Mouse (Mus musculus): ENCODE measurements around the gene Myo16. TPM values are rescaled to one million over a fixed set of nuclear protein-coding genes. Genes with fewer than 3 reads are reported as not detected.

The Myo16 gene
- polyA plus RNA-seq, 1 experiment from 2014 or later = 0.01 TPM

DNA sequence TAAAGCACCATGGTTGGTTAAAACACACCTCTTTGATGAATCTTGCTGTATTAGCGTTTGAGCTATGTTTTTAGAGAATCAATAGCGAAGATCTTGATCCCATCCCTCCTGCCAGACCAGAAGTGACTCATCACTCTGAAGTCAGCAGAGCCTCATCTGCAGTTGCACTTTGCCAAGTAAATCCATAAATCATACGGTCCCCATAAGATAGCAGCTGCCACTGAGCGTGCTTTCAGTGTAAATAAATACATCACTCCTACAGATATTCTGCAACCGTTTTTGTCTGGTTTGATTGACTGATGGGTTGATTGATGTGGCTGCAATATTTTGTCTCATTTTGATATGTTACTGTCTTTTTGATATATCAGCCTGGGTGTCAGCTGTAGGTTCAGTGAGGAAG lies 457.9 kb downstream of the Myo16 start:
- ATAC-seq = no peak
- Histone ChIP-seq H3K4me1 (ENCODE audit: insufficient read depth) (no peaks in the 10 kb centered on the region), H3K36me3 (replicated peaks; ENCODE audit: insufficient read depth, low read length) (no peaks in the 10 kb centered on the region), H3K4me3 (ENCODE audit: low read depth, low read length) (no peak overlapping the region), H3K27ac (ENCODE audit: low read depth) (no peak overlapping the region), H3K27me3 (ENCODE audit: insufficient read depth, low read length) (no peaks in the 10 kb centered on the region), H3K9ac (replicated peaks) (no peak overlapping the region), H3K4me2 (ENCODE audit: low read depth, low read length) (no peak overlapping the region), H3K9me3 (ENCODE audit: low read length) (no peaks in the 10 kb centered on the region)
- TF ChIP-seq CTCF (IDR thresholded peaks at IDR 0.05; ENCODE audit: low read depth) (no peak), EP300 (IDR thresholded peaks at IDR 0.05; ENCODE audit: low read depth) (no peak)
- 57% methylated on average over 5 of the region's 5 CpGs for WGBS (ENCODE audit: insufficient replicate concordance)
- DNase-seq = no peak

DNA sequence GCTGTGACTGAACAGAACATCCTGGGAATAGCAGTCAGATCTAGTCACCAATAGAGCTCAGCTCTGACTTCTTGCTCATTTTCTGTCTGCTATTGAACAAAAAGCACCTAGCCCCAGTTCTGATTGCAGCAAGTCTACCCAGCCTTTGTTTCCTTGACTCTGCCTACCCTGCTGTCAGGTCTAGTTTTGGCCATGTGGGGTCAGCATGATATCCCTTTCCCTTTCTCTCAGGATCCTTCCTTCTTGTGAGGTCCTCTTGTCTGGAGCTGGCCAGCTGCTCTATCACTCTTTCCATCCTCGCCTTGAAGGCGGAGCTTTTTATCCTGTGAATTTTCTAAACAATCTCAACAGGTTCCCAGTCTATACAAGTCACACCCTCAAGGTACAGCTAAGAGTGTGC lies 459.7 kb downstream of the Myo16 start:
- H3K4me2 ChIP-seq (ENCODE audit: low read depth, low read length) = no peak overlapping the region
- no peaks in the 10 kb centered on the region for H3K36me3 ChIP-seq (replicated peaks; ENCODE audit: insufficient read depth, low read length)
- ATAC-seq (no peak), DNase-seq (no peak)
- no peak for TF ChIP-seq EP300 (IDR thresholded peaks at IDR 0.05; ENCODE audit: low read depth)
- peak; percentile 38 for TF ChIP-seq CTCF (IDR thresholded peaks at IDR 0.05; ENCODE audit: low read depth)
- H3K9me3 ChIP-seq (ENCODE audit: low read length) = no peaks in the 10 kb centered on the region
- no peak overlapping the region for H3K27ac ChIP-seq (ENCODE audit: low read depth)
- H3K4me3 ChIP-seq (ENCODE audit: low read depth, low read length) = no peak overlapping the region
- H3K9ac ChIP-seq (replicated peaks) = no peak overlapping the region
- no peaks in the 10 kb centered on the region for H3K4me1 ChIP-seq (ENCODE audit: insufficient read depth)
- no peaks in the 10 kb centered on the region for H3K27me3 ChIP-seq (ENCODE audit: insufficient read depth, low read length)
- WGBS (ENCODE audit: insufficient replicate concordance) = 72% methylated on average over 2 of the region's 2 CpGs

DNA sequence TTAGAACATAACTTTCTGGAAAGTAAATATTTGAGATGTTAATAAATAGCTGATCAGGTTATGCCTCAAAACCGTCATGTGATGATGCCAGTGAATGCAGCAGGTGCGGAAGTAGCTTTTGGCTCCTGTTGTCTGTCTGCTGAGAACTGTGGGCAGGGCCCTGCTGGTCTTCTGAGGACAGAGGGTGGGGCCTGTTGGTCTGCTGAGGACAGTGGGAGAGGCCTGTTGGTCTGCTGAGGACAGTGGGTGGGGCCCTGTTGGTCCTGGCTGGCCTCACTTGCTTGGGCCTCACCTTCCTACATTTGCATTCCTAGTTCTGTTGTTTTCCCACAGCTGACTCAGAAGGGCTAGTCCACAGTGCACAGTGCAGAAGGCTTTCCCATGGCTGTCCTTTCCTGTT lies 466.0 kb downstream of the Myo16 start:
- Histone ChIP-seq H3K27me3 (ENCODE audit: insufficient read depth, low read length) (no peaks in the 10 kb centered on the region), H3K4me1 (ENCODE audit: insufficient read depth) (no peaks in the 10 kb centered on the region), H3K9ac (replicated peaks) (no peak overlapping the region), H3K36me3 (replicated peaks; ENCODE audit: insufficient read depth, low read length) (no peaks in the 10 kb centered on the region), H3K9me3 (ENCODE audit: low read length) (no peaks in the 10 kb centered on the region), H3K4me3 (ENCODE audit: low read depth, low read length) (no peak overlapping the region), H3K27ac (ENCODE audit: low read depth) (no peak overlapping the region), H3K4me2 (ENCODE audit: low read depth, low read length) (no peak overlapping the region)
- DNase-seq (no peak), ATAC-seq (peak; percentile 33)
- WGBS (ENCODE audit: insufficient replicate concordance) = 85% methylated on average over 2 of the region's 2 CpGs
- TF ChIP-seq EP300 (IDR thresholded peaks at IDR 0.05; ENCODE audit: low read depth) (no peak), CTCF (IDR thresholded peaks at IDR 0.05; ENCODE audit: low read depth) (no peak)

DNA sequence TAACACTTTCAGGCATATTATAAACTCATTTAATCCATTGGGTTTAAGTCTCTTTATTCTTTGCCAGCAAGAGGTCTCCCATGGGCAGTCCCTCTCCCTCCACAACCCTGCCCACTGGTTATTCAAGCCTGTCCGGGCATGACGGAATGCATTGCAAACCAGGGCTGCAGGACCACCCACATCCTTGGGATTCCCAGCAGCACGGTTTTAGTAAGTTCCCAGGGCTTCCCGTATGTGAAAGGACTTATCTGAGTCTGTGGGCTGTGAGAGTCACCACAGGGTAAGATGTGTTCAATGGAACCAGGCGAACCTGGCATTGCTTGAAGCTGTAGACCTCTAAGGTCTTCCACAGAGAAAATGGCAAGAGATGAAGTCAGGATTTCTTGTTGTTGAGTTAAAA lies 471.6 kb downstream of the Myo16 start:
- TF ChIP-seq EP300 (IDR thresholded peaks at IDR 0.05; ENCODE audit: low read depth) (no peak), CTCF (IDR thresholded peaks at IDR 0.05; ENCODE audit: low read depth) (no peak)
- Histone ChIP-seq H3K9ac (replicated peaks) (no peak overlapping the region), H3K4me3 (ENCODE audit: low read depth, low read length) (no peak overlapping the region), H3K36me3 (replicated peaks; ENCODE audit: insufficient read depth, low read length) (no peaks in the 10 kb centered on the region), H3K4me2 (ENCODE audit: low read depth, low read length) (no peak overlapping the region), H3K27me3 (ENCODE audit: insufficient read depth, low read length) (no peaks in the 10 kb centered on the region), H3K4me1 (ENCODE audit: insufficient read depth) (no peaks in the 10 kb centered on the region), H3K9me3 (ENCODE audit: low read length) (no peaks in the 10 kb centered on the region), H3K27ac (ENCODE audit: low read depth) (no peak overlapping the region)
- WGBS (ENCODE audit: insufficient replicate concordance) = 67% methylated on average over 5 of the region's 5 CpGs
- ATAC-seq = no peak
- DNase-seq = no peak

DNA sequence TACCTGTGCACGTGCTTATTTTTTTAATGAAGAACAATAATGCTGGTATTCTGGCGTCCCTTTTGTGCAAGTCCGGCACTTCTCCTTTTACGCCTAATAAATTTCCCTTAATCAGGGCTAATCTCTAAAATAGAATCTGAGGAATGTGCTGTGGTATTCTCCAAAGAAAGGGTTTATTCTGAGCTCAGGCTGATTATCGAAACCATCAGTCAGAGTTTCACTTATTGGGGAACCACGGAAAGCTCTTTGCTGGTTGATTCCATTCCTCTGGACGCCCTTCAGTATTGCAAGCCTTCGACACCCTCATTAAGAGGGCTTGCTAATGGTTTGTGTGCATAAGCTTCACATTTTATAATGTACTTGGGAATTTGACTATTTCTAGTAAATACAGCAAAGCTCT lies 475.0 kb downstream of the Myo16 start:
- DNase-seq = no peak
- H3K4me3 ChIP-seq (ENCODE audit: low read depth, low read length) = no peak overlapping the region
- ATAC-seq = no peak
- H3K27ac ChIP-seq (ENCODE audit: low read depth) = no peak overlapping the region
- H3K4me2 ChIP-seq (ENCODE audit: low read depth, low read length) = no peak overlapping the region
- no peaks in the 10 kb centered on the region for H3K36me3 ChIP-seq (replicated peaks; ENCODE audit: insufficient read depth, low read length)
- no peaks in the 10 kb centered on the region for H3K9me3 ChIP-seq (ENCODE audit: low read length)
- peaks cover 5% of the 10 kb centered on the region; the same call in 1 of the 2 replicates for H3K4me1 ChIP-seq (ENCODE audit: insufficient read depth)
- no peaks in the 10 kb centered on the region for H3K27me3 ChIP-seq (ENCODE audit: insufficient read depth, low read length)
- TF ChIP-seq CTCF (IDR thresholded peaks at IDR 0.05; ENCODE audit: low read depth) = no peak
- TF ChIP-seq EP300 (IDR thresholded peaks at IDR 0.05; ENCODE audit: low read depth) = no peak
- no peak overlapping the region for H3K9ac ChIP-seq (replicated peaks)
- WGBS (ENCODE audit: insufficient replicate concordance) = 81% methylated on average over 8 of the region's 8 CpGs

DNA sequence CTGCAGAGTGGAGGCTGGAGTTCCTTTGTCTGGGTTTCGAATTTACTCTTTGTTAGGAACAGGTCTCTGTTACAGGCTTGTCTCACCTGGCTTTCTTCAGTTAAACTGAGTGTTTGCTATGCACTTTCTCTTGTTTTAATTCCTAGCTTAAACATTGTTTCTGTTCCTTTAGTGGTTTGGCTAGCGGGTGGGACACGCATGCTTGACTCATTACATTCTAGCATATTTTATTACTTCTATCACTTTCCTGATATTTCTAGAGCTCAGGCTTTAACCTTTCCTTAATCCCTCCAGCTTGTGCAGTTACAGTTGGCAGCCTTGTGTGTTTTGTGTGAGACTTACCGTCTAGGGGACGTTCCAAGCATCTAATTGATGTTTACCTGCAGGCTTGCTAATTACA lies 476.2 kb downstream of the Myo16 start:
- H3K36me3 ChIP-seq (replicated peaks; ENCODE audit: insufficient read depth, low read length) = no peaks in the 10 kb centered on the region
- ATAC-seq (no peak), DNase-seq (no peak)
- H3K27me3 ChIP-seq (ENCODE audit: insufficient read depth, low read length) = no peaks in the 10 kb centered on the region
- no peak overlapping the region for H3K4me3 ChIP-seq (ENCODE audit: low read depth, low read length)
- no peak for TF ChIP-seq CTCF (IDR thresholded peaks at IDR 0.05; ENCODE audit: low read depth)
- TF ChIP-seq EP300 (IDR thresholded peaks at IDR 0.05; ENCODE audit: low read depth) = no peak
- H3K4me1 ChIP-seq (ENCODE audit: insufficient read depth) = peaks cover 5% of the 10 kb centered on the region; the same call in 1 of the 2 replicates
- H3K4me2 ChIP-seq (ENCODE audit: low read depth, low read length) = no peak overlapping the region
- H3K9ac ChIP-seq (replicated peaks) = no peak overlapping the region
- no peak overlapping the region for H3K27ac ChIP-seq (ENCODE audit: low read depth)
- 66% methylated on average over 5 of the region's 5 CpGs for WGBS (ENCODE audit: insufficient replicate concordance)
- no peaks in the 10 kb centered on the region for H3K9me3 ChIP-seq (ENCODE audit: low read length)

DNA sequence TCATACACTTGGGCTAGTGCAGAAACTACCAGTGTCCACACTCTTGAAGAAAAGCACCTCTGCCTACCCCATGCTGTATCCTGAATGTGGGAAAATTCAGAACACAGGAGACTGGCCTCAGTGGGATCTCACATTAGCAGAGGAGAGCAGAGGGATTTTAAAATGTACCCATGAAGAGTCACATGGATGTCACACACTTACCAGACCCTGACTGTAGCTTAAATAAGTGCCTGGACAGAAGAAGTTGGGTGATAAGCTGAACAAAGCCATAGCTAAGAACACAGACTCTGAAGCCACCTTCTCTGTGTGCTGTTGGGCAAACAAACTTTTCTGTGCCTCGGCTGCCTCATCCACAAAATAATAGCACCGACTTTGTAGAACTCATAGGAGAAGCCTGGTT lies 477.3 kb downstream of the Myo16 start:
- TF ChIP-seq CTCF (IDR thresholded peaks at IDR 0.05; ENCODE audit: low read depth) = no peak
- no peak for TF ChIP-seq EP300 (IDR thresholded peaks at IDR 0.05; ENCODE audit: low read depth)
- Histone ChIP-seq H3K4me2 (ENCODE audit: low read depth, low read length) (no peak overlapping the region), H3K4me1 (ENCODE audit: insufficient read depth) (peaks cover 5% of the 10 kb centered on the region; the same call in 1 of the 2 replicates), H3K4me3 (ENCODE audit: low read depth, low read length) (no peak overlapping the region), H3K9ac (replicated peaks) (no peak overlapping the region), H3K27ac (ENCODE audit: low read depth) (no peak overlapping the region), H3K36me3 (replicated peaks; ENCODE audit: insufficient read depth, low read length) (no peaks in the 10 kb centered on the region), H3K27me3 (ENCODE audit: insufficient read depth, low read length) (no peaks in the 10 kb centered on the region), H3K9me3 (ENCODE audit: low read length) (no peaks in the 10 kb centered on the region)
- DNase-seq (no peak), ATAC-seq (no peak)
- WGBS (ENCODE audit: insufficient replicate concordance) = 63% methylated on average over 2 of the region's 2 CpGs
